Mouse (Mus musculus) stomach, postnatal 0 days (tissue): ENCODE data around the gene Nudt16l1. TPM values are rescaled to one million over a fixed set of nuclear protein-coding genes. Genes with fewer than 3 reads are reported as not detected.

Experiments
- ATAC-seq: fragments of 200-750 bp; cut with Nextera tagmentation; 2 replicates; pipeline ENCODE4 v1.8.0; 2017; ENCODE audit not compliant: low FRiP score, low TSS enrichment
- DNase-seq: peaks from one replicate; pipeline ENCODE4 v3.0.0-alpha.2; 2016; ENCODE audit warnings: low spot score
- H3K27ac ChIP-seq: fragments of 300-500 bp; sonication (generic); replicated peaks from 2 replicates; pipeline ENCODE4 v1.5.1; 2014; ENCODE audit warnings: mild to moderate bottlenecking, control low read depth
- H3K27me3 ChIP-seq: fragments of 300-500 bp; sonication (generic); 2 replicates; pipeline ENCODE4 v1.6.1; 2014; ENCODE audit warnings: low read length; ENCODE audit not compliant: control insufficient read depth, insufficient read depth
- H3K36me3 ChIP-seq: fragments of 300-500 bp; sonication (generic); 2 replicates; pipeline ENCODE4 v1.6.1; 2014; ENCODE audit warnings: low read length, mixed read lengths; ENCODE audit not compliant: control insufficient read depth, insufficient read depth
- H3K4me1 ChIP-seq: fragments of 300-500 bp; sonication (generic); replicated peaks from 2 replicates; pipeline ENCODE4 v1.6.1; 2014; ENCODE audit warnings: antibody characterized with exemption; ENCODE audit not compliant: control insufficient read depth, insufficient read depth
- H3K4me2 ChIP-seq: fragments of 300-500 bp; sonication (generic); replicated peaks from 2 replicates; pipeline ENCODE4 v1.6.1; 2014; ENCODE audit warnings: low read depth, mild to moderate bottlenecking, control low read depth, moderate library complexity
- H3K4me3 ChIP-seq: fragments of 300-500 bp; sonication (generic); 2 replicates; pipeline ENCODE4 v1.5.1; 2014; ENCODE audit warnings: low read depth, low read length, control low read depth
- H3K9ac ChIP-seq: fragments of 300-500 bp; sonication (generic); 2 replicates; pipeline ENCODE4 v1.6.1; 2014; ENCODE audit warnings: mild to moderate bottlenecking, low read length, control low read depth, mixed read lengths
- H3K9me3 ChIP-seq: fragments of 300-500 bp; sonication (generic); 2 replicates; pipeline ENCODE4 v1.6.1; 2016; ENCODE audit warnings: low read length; ENCODE audit not compliant: control insufficient read depth
- CTCF ChIP-seq: IDR thresholded peaks from 2 replicates; pipeline ENCODE4 v1.5.1; 2016; ENCODE audit warnings: antibody characterized with exemption, low read depth, mild to moderate bottlenecking, moderate library complexity
- EP300 ChIP-seq: optimal IDR thresholded peaks from 2 replicates; pipeline ENCODE3; 2016; ENCODE audit warnings: antibody characterized with exemption
- WGBS: fragments of 180-500 bp; shearing (Covaris S2); extraction: QIAGEN DNeasy Blood & Tissue Kit; methylation state at CpG from one replicate; pipeline ENCODE4 v1.1.7; 2014; 5-methylcytosine and 5-hydroxymethylcytosine counted together
- polyA plus RNA-seq: library from polyadenylated mRNA; unstranded; fragments of >200 nt; fragmentation: Nextera tagmentation; extraction: Ambion mirVana; gene quantifications from 2 replicates; pipeline ENCODE4 v1.2.1, GENCODE M21; 2015

Gene Nudt16l1
- polyA plus RNA-seq, 1 experiment from 2014 or later = 93.6 TPM

DNA sequence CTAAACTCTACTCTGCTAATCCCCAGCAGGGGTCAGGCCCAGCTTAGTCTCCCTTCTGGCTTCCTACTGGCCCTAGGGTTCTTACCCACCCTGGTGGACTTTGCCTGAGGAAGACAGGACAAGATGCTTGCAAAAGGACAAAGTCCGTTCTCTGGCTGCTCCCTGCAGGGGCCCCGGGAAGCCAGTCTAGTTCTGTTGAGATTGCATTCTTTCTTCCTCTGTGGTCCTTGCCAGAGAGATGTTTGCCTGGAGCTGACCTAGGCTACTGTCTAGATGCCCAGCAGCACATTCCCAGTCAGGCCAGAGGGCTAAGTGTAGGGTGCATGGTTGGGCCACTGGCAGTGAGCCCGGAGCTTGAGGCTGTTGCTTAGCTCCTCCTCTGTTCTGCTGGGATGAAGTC is 6.1 kb upstream of the Nudt16l1 start:
- Histone ChIP-seq H3K9ac (no peak overlapping the region), H3K36me3 (peaks cover 46% of the 10 kb centered on the region), H3K4me3 (no peak overlapping the region), H3K9me3 (no peaks in the 10 kb centered on the region), H3K4me2 (no peak overlapping the region), H3K27ac (no peak overlapping the region), H3K4me1 (0 out of 2 replicates have a peak, but pooled peaks cover 2% of the 10 kb centered on the region), H3K27me3 (no peaks in the 10 kb centered on the region)
- ATAC-seq = no peak
- 62% methylated on average over 3 of the region's 3 CpGs for WGBS
- TF ChIP-seq CTCF (no peak), EP300 (no peak)
- no peak for DNase-seq

DNA sequence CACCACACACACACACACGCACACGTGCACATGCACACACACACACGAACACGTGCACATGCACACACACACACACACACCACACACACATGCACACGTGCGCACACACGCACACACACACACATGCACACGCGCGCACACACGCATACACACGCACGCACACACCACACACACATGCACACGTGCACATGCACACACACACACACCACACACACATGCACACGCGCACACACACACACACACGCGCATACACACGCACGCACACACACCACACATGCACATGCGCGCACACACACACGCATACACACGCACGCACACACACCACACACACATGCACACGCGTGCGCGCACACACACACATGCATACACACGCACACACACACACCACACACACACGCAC is 3.1 kb upstream of the Nudt16l1 start:
- no peaks in the 10 kb centered on the region for H3K9me3 ChIP-seq
- no peak for TF ChIP-seq CTCF
- TF ChIP-seq EP300 = no peak
- 96% methylated on average over 31 of the region's 31 CpGs for WGBS
- ATAC-seq (no peak), DNase-seq (no peak)
- no peaks in the 10 kb centered on the region for H3K27me3 ChIP-seq
- H3K9ac ChIP-seq = no peak overlapping the region
- peaks cover 37% of the 10 kb centered on the region for H3K36me3 ChIP-seq
- peak overlapping the region; percentile 83 for H3K27ac ChIP-seq
- peaks cover 8% of the 10 kb centered on the region; the same call in 1 of the 2 replicates for H3K4me1 ChIP-seq
- H3K4me2 ChIP-seq = no peak overlapping the region
- H3K4me3 ChIP-seq = no peak overlapping the region

DNA sequence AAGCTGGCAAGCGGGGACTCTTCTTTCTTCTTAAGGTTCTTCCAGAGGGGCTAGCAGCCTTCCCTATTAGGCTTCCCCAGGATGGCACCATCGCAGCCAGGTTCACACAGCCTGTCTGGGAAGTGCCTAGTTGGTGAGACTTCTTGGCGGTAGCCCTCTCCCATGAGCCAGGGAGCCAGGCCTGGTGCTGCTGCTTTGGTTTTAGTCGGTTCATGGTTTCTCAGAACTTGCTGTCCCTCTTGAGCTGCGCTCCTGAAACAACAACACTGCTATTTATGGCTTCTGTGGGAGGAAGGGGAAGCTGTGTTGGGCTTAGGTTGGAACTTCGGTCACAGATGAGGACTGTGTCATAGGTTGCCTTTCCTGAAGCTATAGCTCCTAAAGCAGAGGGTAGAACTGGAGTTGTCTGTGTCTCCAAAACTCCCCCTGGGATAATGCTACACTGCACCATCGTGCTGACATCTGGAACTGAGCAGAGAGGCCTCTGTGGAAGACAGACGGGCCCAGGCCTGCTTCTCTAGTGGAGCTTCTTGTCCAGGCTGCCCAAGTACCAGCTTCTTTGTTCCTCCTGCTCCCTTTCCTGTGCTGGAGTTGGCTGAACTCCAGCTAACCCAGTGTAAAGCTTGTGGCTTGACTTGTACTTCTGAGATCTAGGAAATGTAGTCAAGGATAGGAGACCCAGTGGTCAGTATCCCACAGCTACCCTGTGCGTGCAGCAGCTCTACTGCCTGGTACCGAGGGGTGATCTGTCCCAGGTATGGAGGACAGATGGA is 2.4 kb upstream of the Nudt16l1 start:
- Histone ChIP-seq H3K36me3 (peaks cover 32% of the 10 kb centered on the region), H3K4me3 (no peak overlapping the region), H3K27me3 (no peaks in the 10 kb centered on the region), H3K4me1 (peaks cover 8% of the 10 kb centered on the region; the same call in 1 of the 2 replicates), H3K9me3 (no peaks in the 10 kb centered on the region), H3K27ac (peak overlapping the region; percentile 83), H3K9ac (no peak overlapping the region), H3K4me2 (no peak overlapping the region)
- WGBS = 73% methylated on average over 10 of the region's 10 CpGs
- no peak for DNase-seq
- no peak for ATAC-seq
- TF ChIP-seq CTCF (no peak), EP300 (no peak)

DNA sequence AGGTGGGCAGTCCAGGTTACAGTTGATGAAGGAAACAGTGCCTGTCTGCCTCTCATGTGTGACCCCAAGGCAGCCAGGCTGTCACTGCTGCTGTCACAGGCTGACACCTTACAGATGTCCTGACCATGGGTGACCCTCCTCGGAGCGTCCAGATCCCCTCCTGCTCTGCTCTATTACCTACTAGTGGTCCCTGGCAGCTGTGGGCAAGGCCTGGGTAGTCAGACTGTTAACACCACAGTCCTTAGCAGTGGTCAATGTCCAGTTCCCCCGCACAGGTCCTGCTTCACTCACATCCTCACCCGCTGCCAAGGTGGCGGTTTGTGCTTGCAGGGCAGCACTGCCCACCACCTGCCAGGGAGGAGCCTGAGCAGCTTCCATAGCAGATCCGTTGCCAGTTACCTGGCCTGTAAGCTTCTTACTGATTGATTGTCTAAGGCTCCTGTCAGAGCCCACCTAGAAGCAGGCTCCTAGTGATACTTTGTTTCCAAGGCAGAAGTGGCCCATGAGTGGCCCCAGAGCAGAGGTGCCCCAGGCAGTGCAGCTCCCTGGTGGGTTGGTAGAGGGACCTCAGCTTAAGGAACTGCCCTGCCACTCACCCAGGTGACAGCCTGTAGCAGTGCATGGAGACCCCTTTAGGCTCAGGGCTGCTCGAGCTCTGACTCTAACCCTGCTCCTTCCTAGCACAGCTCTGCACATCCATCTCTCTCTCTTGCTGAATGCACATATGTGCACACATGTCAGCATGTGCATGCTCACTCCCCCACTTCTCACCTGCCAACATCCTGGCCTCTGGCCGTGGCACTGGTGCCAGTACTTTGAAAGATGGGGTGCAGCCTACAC is 990 bp upstream of the Nudt16l1 start:
- Histone ChIP-seq H3K9me3 (no peaks in the 10 kb centered on the region), H3K36me3 (peaks cover 31% of the 10 kb centered on the region), H3K4me1 (peaks cover 8% of the 10 kb centered on the region; the same call in 1 of the 2 replicates), H3K27ac (no peak overlapping the region), H3K9ac (no peak overlapping the region), H3K27me3 (no peaks in the 10 kb centered on the region), H3K4me2 (no peak overlapping the region), H3K4me3 (no peak overlapping the region)
- ATAC-seq (no peak), DNase-seq (no peak)
- no peak for TF ChIP-seq EP300
- no peak for TF ChIP-seq CTCF
- WGBS = 86% methylated on average over 8 of the region's 8 CpGs

DNA sequence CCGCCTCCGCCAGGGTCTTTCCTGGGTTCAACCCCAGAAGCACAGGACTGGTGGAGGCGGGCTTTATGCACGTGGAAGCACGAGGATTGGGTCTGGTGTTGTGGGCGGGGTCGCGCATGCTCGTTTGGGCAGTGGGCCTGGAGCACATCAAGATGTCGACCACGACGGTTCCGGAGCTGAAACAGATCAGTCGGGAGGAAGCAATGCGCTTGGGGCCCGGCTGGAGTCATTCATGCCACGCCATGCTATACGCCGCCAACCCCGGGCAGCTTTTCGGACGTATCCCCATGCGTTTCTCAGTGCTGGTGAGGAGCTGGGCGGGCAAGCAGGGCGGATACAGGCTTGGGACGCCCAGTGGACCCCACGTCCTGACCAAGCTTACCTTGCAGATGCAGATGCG is 428 bp downstream of the Nudt16l1 start:
- peak overlapping the region; percentile 94 for H3K9ac ChIP-seq
- peak; percentile 96 for DNase-seq
- H3K4me3 ChIP-seq = peak overlapping the region; percentile 94
- no peaks in the 10 kb centered on the region for H3K9me3 ChIP-seq
- no peaks in the 10 kb centered on the region for H3K27me3 ChIP-seq
- peak overlapping the region; percentile 88 for H3K27ac ChIP-seq
- H3K4me2 ChIP-seq = peak overlapping the region; percentile 94
- peaks cover 36% of the 10 kb centered on the region for H3K36me3 ChIP-seq
- TF ChIP-seq EP300 (no peak), CTCF (no peak; the same call in 1 of the 2 replicates)
- H3K4me1 ChIP-seq = peaks cover 8% of the 10 kb centered on the region; the same call in 1 of the 2 replicates
- WGBS = under 1% methylated on average over 28 of the region's 28 CpGs
- peak; percentile 92 for ATAC-seq
